Mouse (Mus musculus): ENCODE data around the gene Krtap12-1.
"Not testable (repeated sequence)": the region's sequence is repeated elsewhere in the genome, so short reads cannot be mapped to it uniquely, and the experiment has no call there.

Krtap12-1 gene

DNA sequence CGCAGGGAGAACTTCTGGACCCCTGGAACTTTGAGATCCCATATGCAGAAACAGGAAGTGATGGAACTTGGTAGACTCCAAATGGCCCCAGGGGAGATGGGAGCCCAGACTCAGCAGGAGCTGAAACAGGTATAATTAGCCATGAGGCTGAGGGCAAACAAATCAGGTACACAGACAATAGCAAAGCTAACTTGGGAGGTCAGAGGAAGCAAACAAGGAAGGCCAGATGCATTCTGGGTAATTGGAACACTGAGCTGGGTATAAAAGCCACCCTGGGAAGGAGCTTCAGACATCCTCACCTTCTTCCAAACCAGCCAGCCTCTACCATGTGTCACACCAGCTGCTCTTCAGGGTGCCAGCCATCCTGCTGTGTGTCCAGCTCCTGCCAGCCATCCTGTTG is at the start of gene Krtap12-1:
Gene Krtap12-1, plus strand, starts transcription at position 301 of the 400 bp plus-strand sequence.
- in situ Hi-C loops (cut with MboI; ENCODE audit: low pct_unique_long_range_greater_than_20kb in 1 of 2, low sequenced_read_pairs in 2 of 2, unreplicated experiment in 1 of 2) = not testable (repeated sequence)

DNA sequence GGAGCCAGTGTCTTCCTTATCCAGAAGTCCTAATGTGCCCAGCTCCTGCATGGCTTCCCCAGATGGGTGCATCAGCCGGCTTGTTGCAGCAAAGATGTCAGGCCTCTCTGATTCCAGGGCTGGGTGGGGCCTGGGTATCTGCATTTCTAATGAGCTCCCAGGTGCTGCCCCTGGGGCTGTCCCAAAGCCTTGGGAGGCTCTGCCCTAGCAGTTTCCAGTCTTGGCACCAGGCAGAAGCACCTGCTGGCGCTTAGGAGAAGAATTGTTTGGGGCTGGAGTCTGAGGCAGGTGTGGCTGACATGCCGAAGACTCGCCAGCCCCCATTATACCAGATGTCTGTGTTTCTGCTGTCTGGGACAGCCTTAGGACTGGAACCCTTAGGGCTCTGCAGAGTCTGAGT is 49.7 kb upstream of the Krtap12-1 start:
- in situ Hi-C loops (cut with MboI; ENCODE audit: low pct_unique_long_range_greater_than_20kb in 1 of 2, low sequenced_read_pairs in 2 of 2, unreplicated experiment in 1 of 2) = no loop called here

DNA sequence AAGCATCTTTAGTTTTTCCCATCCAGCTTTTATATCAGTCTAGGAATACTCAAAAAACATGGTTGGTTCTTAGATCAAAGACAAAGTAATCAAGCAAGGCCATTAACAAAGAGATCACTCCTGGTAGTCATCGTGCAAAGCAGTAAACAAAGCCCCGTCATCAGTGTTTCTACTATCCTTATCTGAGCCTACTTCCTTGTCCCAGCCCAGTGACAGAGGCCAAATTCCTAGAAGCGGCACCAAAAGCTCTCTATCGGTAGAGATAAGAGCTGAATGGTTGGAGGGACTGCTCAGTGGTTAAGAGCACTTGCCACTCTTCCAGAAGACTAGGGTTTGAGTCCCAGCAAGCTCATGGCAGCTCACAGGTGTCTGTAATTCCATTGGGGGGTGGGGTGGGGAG is 48.9 kb upstream of the Krtap12-1 start:
- in situ Hi-C loops (cut with MboI; ENCODE audit: low pct_unique_long_range_greater_than_20kb in 1 of 2, low sequenced_read_pairs in 2 of 2, unreplicated experiment in 1 of 2) = no loop called here

DNA sequence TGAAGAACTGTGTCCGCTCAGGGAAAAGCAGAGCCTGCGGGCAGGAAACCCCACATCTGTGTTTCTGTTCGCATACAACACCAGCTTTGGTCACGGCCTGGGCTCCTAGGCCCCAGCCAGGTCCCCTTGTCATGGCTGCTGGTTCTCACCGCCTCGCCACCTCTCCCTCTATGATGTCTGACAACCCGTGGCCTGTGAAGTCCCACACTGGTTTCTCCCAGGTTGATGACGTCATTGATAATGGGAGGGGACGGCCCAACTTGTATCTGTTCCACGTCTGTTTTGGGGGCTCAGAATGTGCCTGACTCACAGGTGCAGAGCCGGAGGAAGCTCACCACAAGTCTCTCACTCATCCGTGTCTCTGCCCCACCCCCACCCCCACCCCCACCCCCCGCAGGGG is 46.6 kb upstream of the Krtap12-1 start:
- in situ Hi-C loops (cut with MboI; ENCODE audit: low pct_unique_long_range_greater_than_20kb in 1 of 2, low sequenced_read_pairs in 2 of 2, unreplicated experiment in 1 of 2) = no loop called here

DNA sequence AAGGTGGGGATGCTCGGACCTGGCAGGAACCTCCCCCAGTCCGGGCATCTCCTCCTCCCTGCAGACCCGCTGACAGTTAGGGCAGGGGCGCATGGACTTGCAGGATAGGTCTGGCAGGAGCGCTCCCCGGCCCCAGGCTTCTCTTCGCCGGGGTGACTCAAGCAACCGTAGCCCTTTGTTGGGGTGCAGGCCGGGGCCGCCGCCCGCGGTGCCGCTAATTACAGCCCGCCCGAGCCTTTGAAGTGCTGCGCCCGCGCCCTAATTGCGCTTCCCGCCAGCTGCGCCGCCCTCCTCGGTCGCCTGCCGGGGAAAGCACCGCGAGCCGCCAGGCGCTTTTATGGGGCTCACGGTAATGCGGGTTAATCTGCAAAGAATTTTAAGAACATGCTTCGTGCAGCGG is 42.8 kb upstream of the Krtap12-1 start:
- in situ Hi-C loops (cut with MboI; ENCODE audit: low pct_unique_long_range_greater_than_20kb in 1 of 2, low sequenced_read_pairs in 2 of 2, unreplicated experiment in 1 of 2) = no loop called here

DNA sequence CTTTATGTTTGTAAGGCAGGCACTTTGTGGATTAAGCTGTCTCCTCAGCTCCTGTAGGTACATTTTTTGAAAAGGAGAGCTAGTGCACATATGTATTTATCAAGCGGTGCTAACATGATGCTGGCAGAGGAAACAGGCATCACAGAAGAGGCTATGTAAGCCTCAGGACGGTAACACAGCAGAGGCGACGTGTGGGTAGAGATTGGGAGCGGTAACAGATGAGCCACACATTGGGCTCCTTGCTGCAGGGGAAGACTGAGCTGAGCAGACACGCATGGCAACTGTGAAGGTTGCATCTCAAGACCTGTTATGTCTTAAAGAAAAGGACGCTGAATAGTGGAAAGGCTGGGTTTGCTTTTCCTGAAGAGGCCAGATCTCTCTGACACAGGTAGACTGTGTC is 37.4 kb upstream of the Krtap12-1 start:
- in situ Hi-C loops (cut with MboI; ENCODE audit: low pct_unique_long_range_greater_than_20kb in 1 of 2, low sequenced_read_pairs in 2 of 2, unreplicated experiment in 1 of 2) = no loop called here

DNA sequence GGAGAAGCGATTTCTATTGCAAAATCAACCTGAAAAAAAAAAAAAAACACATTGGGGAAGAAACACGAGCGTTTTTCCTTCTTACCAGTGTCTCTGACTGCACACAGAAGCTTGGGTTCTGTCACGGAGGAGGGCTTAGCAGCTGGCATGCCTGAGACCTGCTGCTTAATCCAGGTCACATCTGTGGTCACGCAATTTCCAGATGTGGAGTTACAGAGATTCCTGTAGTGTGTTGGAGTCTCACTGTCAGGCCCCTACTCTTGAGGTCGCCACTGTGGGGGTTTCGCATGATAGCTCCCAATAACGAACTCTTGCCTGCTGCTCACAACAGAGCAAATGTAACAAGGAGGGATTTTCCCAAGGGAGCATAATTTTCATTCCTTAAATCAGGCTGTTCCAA is 36.2 kb upstream of the Krtap12-1 start:
- in situ Hi-C loops (cut with MboI; ENCODE audit: low pct_unique_long_range_greater_than_20kb in 1 of 2, low sequenced_read_pairs in 2 of 2, unreplicated experiment in 1 of 2) = no loop called here

DNA sequence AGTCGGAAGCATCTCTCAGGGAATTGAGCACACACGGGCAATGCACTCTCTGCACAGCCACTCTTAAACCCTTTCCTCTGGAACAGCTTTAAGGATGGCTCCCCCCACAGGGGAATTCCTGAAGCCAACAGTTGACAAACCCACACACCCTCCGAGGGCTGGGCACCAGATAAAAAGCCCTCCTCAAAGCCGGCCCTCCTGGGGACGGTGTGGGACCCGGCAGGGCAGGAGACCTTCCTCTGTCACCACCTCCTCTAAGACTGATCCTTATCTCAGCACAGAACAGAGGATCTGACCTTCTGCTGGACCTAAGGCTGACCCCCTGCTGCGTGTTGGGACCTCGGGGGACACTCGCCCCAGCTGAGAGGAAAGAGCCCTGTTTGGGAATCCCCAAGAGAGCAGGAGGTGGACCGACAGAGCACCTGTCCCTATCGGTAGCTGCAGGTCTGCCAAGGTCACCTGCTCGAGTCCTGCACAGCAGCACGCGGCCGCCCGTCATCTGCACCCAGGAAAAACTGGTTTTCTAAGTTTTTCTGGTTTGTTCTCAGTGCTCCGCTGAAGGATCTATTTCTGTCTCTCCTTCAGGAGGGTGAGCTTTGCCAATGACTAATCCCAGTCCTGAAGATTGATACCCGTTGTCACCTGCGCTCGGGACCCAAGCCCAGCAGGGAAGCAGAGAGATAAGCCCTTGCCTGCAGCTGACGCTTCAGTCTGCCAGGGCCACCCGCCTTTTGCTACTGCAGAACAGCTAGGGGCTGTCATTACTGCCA is 34.3 kb upstream of the Krtap12-1 start, which contains the start of gene Tspear:
Gene Tspear, plus strand, starts transcription at position 675 of the 770 bp plus-strand sequence.
- in situ Hi-C loops (cut with MboI; ENCODE audit: low pct_unique_long_range_greater_than_20kb in 1 of 2, low sequenced_read_pairs in 2 of 2, unreplicated experiment in 1 of 2) = no loop called here

DNA sequence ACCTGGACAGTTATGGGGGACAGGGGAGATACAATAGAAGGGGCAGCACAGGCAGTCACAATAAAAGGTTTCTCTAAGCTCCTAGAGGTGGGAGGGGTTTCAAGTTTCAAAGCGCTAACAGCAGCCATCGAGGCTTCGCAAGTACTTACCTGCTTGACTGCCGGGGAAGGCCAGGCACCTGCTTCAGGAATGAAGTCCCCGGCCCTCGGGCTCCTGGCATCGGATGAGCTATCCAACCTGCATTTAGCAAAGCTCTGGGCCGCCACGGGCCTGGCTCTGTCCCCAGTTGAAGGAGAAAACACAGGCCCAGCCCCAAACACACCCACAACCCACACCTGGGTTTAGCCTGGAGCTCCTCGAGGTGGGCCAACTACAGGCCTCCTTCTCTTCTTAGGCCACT is 33.4 kb upstream of the Krtap12-1 start:
- in situ Hi-C loops (cut with MboI; ENCODE audit: low pct_unique_long_range_greater_than_20kb in 1 of 2, low sequenced_read_pairs in 2 of 2, unreplicated experiment in 1 of 2) = no loop called here

DNA sequence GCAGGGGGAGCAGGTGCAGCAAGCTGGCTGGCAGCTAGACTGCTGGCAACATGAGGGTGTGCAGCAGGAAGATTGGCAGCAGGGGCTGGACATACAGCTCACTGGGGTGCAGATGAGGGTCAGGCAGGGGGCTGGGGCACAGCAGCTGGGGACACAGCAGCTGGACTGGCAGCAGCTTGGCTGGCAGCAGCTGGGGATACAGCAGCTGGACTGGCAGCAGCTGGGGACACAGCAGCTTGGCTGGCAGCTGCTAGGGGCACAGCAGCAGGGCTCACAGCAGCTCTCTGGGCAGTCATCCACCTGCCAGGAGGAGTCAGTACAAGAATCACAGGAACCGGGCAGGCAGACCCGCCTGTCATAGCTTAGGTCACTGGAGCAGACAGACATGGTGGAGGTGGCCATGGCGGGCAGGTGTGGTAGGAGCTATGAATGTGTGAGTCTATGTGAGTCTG is 30.0 kb upstream of the Krtap12-1 start, which contains the start of gene Gm19402:
Gene Gm19402, minus strand, starts transcription at position 402 of the 452 bp plus-strand sequence.
- in situ Hi-C loops (cut with MboI; ENCODE audit: low pct_unique_long_range_greater_than_20kb in 1 of 2, low sequenced_read_pairs in 2 of 2, unreplicated experiment in 1 of 2) = not testable (repeated sequence)

DNA sequence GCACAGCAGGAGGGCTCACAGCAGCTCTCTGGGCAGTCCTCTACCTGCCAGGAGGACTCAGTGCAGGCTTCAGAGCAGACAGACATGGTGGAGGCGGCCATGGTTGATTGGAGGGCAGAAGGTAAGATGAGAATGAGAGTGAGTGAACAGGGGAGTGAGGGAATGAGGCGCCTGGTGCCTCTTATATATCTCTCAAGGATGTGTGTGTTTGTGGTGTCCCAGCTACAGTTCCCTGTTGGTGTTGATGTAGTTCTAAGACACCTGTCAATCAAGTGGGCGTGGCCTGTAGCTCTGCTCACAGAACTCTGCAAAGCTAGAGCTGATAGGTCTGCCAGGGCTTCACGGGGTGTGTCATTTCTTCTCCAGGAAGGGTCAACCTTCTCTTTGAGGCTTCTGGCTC is 23.3 kb upstream of the Krtap12-1 start, which contains the start of gene Gm9508:
Gene Gm9508, minus strand, starts transcription at position 101 of the 400 bp plus-strand sequence.
- in situ Hi-C loops (cut with MboI; ENCODE audit: low pct_unique_long_range_greater_than_20kb in 1 of 2, low sequenced_read_pairs in 2 of 2, unreplicated experiment in 1 of 2) = no loop called here

DNA sequence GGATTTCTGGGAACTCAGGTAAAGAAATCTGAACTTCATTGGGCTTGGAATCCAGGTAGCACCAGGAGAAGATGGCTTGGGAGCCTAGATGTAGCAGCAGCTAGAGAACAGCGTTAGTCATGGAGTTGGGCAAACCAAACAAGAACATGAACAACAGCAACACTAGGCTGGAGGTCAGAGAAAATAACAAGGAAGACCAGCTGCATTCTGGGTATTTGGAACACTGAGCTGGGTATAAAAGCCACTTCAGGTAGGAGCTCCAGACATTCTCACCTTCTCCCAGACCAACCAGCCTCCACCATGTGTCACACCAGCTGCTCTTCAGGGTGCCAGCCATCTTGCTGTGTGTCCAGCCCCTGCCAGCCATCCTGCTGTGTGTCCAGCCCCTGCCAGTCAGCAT is 14.1 kb upstream of the Krtap12-1 start, which contains the start of gene Gm10272:
Gene Gm10272, plus strand, starts transcription at position 301 of the 400 bp plus-strand sequence.
- in situ Hi-C loops (cut with MboI; ENCODE audit: low pct_unique_long_range_greater_than_20kb in 1 of 2, low sequenced_read_pairs in 2 of 2, unreplicated experiment in 1 of 2) = no loop called here

DNA sequence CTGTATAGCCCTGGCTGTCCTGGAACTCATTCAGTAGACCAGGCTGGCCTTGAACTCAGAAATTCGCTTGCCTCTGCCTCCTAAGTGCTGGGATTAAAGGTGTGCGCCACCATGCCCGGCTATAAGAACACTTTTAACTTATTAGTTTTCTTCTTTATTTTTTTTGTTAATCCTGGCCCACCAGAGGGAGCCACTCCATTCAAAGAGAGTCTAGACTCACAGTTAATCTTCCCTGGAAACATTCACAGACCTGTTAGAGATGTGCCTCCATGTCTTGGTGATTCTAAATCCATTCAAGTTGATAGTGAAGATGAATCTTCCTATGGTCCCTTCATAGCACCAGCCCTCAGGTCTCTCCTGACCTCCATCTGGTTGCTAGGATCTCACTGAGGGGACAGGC is 10.6 kb upstream of the Krtap12-1 start:
- in situ Hi-C loops (cut with MboI; ENCODE audit: low pct_unique_long_range_greater_than_20kb in 1 of 2, low sequenced_read_pairs in 2 of 2, unreplicated experiment in 1 of 2) = no loop called here

DNA sequence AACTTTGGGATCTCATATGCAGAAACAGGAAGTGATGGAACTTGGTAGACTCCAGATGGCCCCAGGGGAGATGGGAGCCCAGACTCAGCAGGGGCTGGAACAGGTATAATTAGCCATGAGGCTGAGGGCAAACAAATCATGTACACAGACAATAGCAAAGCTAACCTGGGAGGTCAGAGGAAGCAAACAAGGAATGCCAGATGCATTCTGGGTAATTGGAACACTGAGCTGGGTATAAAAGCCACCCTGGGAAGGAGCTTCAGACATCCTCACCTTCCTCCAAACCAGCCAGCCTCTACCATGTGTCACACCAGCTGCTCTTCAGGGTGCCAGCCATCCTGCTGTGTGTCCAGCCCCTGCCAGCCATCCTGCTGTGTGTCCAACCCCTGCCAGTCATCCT is 9.2 kb upstream of the Krtap12-1 start, which contains the start of gene Gm10024:
Gene Gm10024, plus strand, starts transcription at position 301 of the 400 bp plus-strand sequence.
- in situ Hi-C loops (cut with MboI; ENCODE audit: low pct_unique_long_range_greater_than_20kb in 1 of 2, low sequenced_read_pairs in 2 of 2, unreplicated experiment in 1 of 2) = not testable (repeated sequence)

DNA sequence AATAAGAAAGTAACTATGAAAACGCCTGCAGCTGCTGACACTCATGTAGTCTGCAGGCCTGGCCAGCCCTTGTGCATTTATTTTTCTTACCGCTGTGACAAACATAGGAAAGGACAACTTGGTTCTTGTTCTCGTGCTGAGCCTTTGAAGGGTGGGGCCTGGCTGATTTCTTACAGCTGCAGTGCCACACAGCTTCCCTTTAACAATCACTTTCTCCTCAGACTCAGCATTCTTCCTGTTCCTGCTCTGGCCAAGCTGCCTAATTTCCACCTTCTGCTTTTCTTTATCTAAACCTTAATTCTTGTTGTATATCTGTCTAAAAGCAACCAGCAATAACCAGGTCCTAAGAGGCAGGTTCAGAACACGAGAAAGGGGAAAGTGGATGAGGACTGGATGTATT is 6.7 kb upstream of the Krtap12-1 start:
- in situ Hi-C loops (cut with MboI; ENCODE audit: low pct_unique_long_range_greater_than_20kb in 1 of 2, low sequenced_read_pairs in 2 of 2, unreplicated experiment in 1 of 2) = no loop called here

DNA sequence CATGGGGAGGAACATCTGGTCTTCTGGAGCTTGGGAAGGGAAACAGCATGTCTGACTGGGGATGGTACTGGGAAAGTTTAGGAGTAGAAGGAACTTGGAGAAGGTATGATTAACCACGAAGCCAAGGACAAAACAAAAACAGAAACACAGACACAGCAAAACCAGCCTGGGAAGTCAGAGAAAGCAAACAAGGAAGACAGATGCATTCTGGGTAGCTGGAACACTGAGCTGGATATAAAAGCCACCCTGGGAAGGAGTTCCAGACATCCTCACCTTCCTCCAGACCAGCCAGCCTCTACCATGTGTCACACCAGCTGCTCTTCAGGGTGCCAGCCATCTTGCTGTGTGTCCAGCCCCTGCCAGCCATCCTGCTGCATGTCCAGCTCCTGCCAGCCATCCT is 4.9 kb upstream of the Krtap12-1 start, which contains the start of gene Gm10142:
Gene Gm10142, plus strand, starts transcription at position 301 of the 400 bp plus-strand sequence.
- in situ Hi-C loops (cut with MboI; ENCODE audit: low pct_unique_long_range_greater_than_20kb in 1 of 2, low sequenced_read_pairs in 2 of 2, unreplicated experiment in 1 of 2) = no loop called here

DNA sequence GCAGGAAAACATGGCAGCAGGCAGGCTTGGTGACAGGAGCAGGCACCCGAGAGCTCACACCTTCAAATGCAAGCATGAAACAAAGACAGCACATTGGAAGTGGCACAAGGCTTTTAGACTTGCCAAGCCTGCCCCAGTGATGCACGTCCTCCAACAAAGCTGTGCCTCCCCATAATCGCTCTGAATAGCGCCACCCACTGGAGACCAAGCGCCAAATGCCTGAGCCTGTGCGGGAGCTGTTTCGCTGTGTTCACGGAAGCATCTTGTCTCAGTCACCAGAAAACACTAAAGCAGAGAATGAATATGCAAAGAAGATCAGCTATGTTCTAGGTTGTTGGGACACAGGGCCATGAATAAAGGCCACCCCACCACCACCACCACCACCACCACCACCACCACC is 4.5 kb downstream of the Krtap12-1 start:
- in situ Hi-C loops (cut with MboI; ENCODE audit: low pct_unique_long_range_greater_than_20kb in 1 of 2, low sequenced_read_pairs in 2 of 2, unreplicated experiment in 1 of 2) = loop anchor here in 1 of 2 experiments (25.0 kb wide), 1 partner anchor 638 kb away; no protein-coding TSS in a partner anchor

DNA sequence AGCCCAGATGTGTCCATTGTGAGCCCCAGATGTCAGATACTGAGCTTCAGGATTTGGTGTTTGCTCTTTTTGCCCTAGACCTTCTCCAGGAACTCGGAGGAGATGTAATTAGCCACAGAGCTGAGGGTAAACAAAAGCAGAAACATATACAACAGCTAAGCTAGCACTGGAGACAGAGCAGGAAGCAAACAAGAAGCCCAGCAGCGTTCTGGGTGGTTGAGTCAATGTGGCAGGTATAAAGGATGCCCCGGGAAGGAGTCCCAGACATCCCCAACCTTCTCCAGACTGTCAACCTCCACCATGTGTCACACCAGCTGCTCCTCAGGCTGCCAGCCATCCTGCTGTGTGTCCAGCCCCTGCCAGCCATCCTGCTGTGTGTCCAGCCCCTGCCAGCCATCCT is 5.8 kb downstream of the Krtap12-1 start, which contains the start of gene Gm10100:
Gene Gm10100, plus strand, starts transcription at position 301 of the 400 bp plus-strand sequence.
- in situ Hi-C loops (cut with MboI; ENCODE audit: low pct_unique_long_range_greater_than_20kb in 1 of 2, low sequenced_read_pairs in 2 of 2, unreplicated experiment in 1 of 2) = loop anchor here in 1 of 2 experiments (25.0 kb wide), 1 partner anchor 639 kb away; no protein-coding TSS in a partner anchor

DNA sequence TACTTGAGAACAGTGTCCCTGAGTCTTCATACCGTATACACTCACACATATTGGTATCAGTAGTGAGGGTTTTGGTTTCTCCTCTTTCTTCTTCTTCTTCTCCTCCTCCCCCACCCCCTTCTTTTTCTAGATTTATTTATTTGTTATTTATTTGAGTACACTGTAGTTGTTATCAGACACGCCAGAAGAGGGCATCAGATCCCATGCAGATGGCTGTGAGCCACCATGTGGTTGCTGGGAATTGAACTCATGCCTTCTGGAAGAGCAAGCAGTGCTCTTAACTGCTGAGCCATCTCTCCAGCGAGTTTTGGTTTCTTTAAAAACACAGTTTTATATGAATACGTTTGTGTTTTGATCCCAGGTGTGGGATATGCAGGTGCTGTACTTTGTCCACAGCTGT is 7.9 kb downstream of the Krtap12-1 start:
- in situ Hi-C loops (cut with MboI; ENCODE audit: low pct_unique_long_range_greater_than_20kb in 1 of 2, low sequenced_read_pairs in 2 of 2, unreplicated experiment in 1 of 2) = loop anchor here in 1 of 2 experiments (25.0 kb wide), 1 partner anchor 641 kb away; no protein-coding TSS in a partner anchor
